Mouse (Mus musculus) CH12.LX (cell line): ENCODE measurements around the gene Asz1. TPM values are rescaled to one million over a fixed set of nuclear protein-coding genes. Genes with fewer than 3 reads are reported as not detected.

Experiments
- DNase-seq: peaks from one replicate; pipeline ENCODE4 v3.0.0-alpha.2; 2013; ENCODE audit errors: extremely low read depth
- H3K27ac ChIP-seq: 2 replicates; pipeline ENCODE4 v1.5.1; 2012; ENCODE audit warnings: low read depth, mild to moderate bottlenecking, control low read depth, moderate library complexity; ENCODE audit not compliant: insufficient read depth
- H3K27me3 ChIP-seq: replicated peaks from 2 replicates; pipeline ENCODE3; 2012; ENCODE audit warnings: inconsistent platforms
- H3K36me3 ChIP-seq, 2 experiments: replicated peaks in 1 of 2; 2 replicates each; pipeline versions ENCODE3 to v1.6.1; 2012; ENCODE audit warnings: inconsistent platforms in 1 of 2, low read length in 1 of 2, mild to moderate bottlenecking in 1 of 2, mixed read lengths in 1 of 2, moderate library complexity in 1 of 2; ENCODE audit not compliant: control insufficient read depth in 1 of 2, insufficient read depth in 1 of 2
- H3K4me1 ChIP-seq, 2 experiments: 2 replicates each; pipeline ENCODE4 v1.6.1; 2012; ENCODE audit warnings: inconsistent platforms in 1 of 2, moderate library complexity in 1 of 2; ENCODE audit not compliant: insufficient read depth in 2 of 2, control insufficient read depth in 1 of 2
- H3K4me2 ChIP-seq: 2 replicates; pipeline ENCODE4 v1.6.1; 2012; ENCODE audit warnings: low read depth, mild to moderate bottlenecking, control low read depth; ENCODE audit not compliant: poor library complexity, insufficient read depth, severe bottlenecking
- H3K4me3 ChIP-seq, 3 experiments: fragments of 150-350 bp in 1 of 3; sonication (generic) in 1 of 3; replicated peaks in 1 of 3; 2 replicates each; pipeline versions ENCODE3 to v1.5.1; 2011 to 2012; ENCODE audit warnings: low read depth in 2 of 3, low read length in 2 of 3, mild to moderate bottlenecking in 2 of 3, moderate library complexity in 2 of 3, control low read depth in 1 of 3, improper control_type of control experiment in 1 of 3, inconsistent platforms in 1 of 3, mixed read lengths in 1 of 3; ENCODE audit not compliant: poor library complexity in 1 of 3
- H3K79me2 ChIP-seq: replicated peaks from 2 replicates; pipeline ENCODE4 v1.6.1; 2012; ENCODE audit warnings: mild to moderate bottlenecking, moderate library complexity; ENCODE audit not compliant: control insufficient read depth, poor library complexity, insufficient read depth, severe bottlenecking; ENCODE audit errors: extremely low read depth
- H3K9ac ChIP-seq: 2 replicates; pipeline ENCODE4 v1.6.1; 2012; ENCODE audit warnings: low read depth, mild to moderate bottlenecking, control low read depth, moderate library complexity; ENCODE audit not compliant: insufficient read depth
- H3K9me3 ChIP-seq: replicated peaks from 2 replicates; pipeline ENCODE3; 2012; ENCODE audit warnings: low read length, inconsistent platforms, mixed read lengths
- BHLHE40 ChIP-seq: IDR thresholded peaks from 2 replicates; pipeline ENCODE4 v1.6.1; 2011; ENCODE audit warnings: mild to moderate bottlenecking, low read depth, low read length, improper control_type of control experiment
- CHD2 ChIP-seq: IDR thresholded peaks from 2 replicates; pipeline ENCODE4 v1.6.1; 2011; ENCODE audit warnings: low read length, improper control_type of control experiment
- CTCF ChIP-seq, 2 experiments: IDR thresholded peaks in 1 of 2; conservative IDR thresholded peaks in 1 of 2; 2 replicates each; pipeline ENCODE4 v1.5.1; 2011 to 2012; ENCODE audit warnings: low read depth in 2 of 2, low read length in 2 of 2, improper control_type of control experiment in 1 of 2, inconsistent platforms in 1 of 2, mild to moderate bottlenecking in 1 of 2, moderate library complexity in 1 of 2
- E2F4 ChIP-seq: IDR thresholded peaks from 2 replicates; pipeline ENCODE4 v1.6.1; 2011; ENCODE audit warnings: low read depth, low read length, improper control_type of control experiment; ENCODE audit not compliant: insufficient replicate concordance
- ELF1 ChIP-seq: IDR thresholded peaks from 2 replicates; pipeline ENCODE4 v1.6.1; 2014; ENCODE audit warnings: low read depth, mild to moderate bottlenecking, inconsistent platforms, low read length, improper control_type of control experiment
- EP300 ChIP-seq: IDR thresholded peaks from 2 replicates; pipeline ENCODE4 v1.6.1; 2011; ENCODE audit warnings: low read length, improper control_type of control experiment
- ETS1 ChIP-seq: conservative IDR thresholded peaks from 2 replicates; pipeline ENCODE4 v1.6.1; 2012; ENCODE audit warnings: low read depth, mild to moderate bottlenecking, inconsistent platforms, low read length, improper control_type of control experiment, moderate library complexity
- GABPA ChIP-seq: IDR thresholded peaks from 2 replicates; pipeline ENCODE4 v1.6.1; 2012; ENCODE audit warnings: low read depth, low read length, improper control_type of control experiment, inconsistent platforms; ENCODE audit not compliant: insufficient replicate concordance
- HCFC1 ChIP-seq: IDR thresholded peaks from 2 replicates; pipeline ENCODE4 v1.6.1; 2012; ENCODE audit warnings: low read depth, mild to moderate bottlenecking, inconsistent platforms, low read length, improper control_type of control experiment
- JUND ChIP-seq: conservative IDR thresholded peaks from 2 replicates; pipeline ENCODE4 v1.6.1; 2011; ENCODE audit warnings: low read depth, low read length, improper control_type of control experiment
- KAT2A ChIP-seq: IDR thresholded peaks from 2 replicates; pipeline ENCODE4 v1.6.1; 2012; ENCODE audit warnings: low read length, improper control_type of control experiment, inconsistent platforms; ENCODE audit not compliant: insufficient replicate concordance
- MYC ChIP-seq: IDR thresholded peaks from 2 replicates; pipeline ENCODE4 v1.6.1; 2011; ENCODE audit warnings: low read depth, mild to moderate bottlenecking, improper control_type of control experiment, low read length
- NRF1 ChIP-seq: IDR thresholded peaks from 2 replicates; pipeline ENCODE4 v1.6.1; 2014; ENCODE audit warnings: low read depth, mild to moderate bottlenecking, inconsistent platforms, low read length, improper control_type of control experiment, moderate library complexity
- RAD21 ChIP-seq: IDR thresholded peaks from 2 replicates; pipeline ENCODE4 v1.6.1; 2011; ENCODE audit warnings: low read depth, mild to moderate bottlenecking, low read length, improper control_type of control experiment, moderate library complexity
- RCOR1 ChIP-seq: conservative IDR thresholded peaks from 2 replicates; pipeline ENCODE4 v1.6.1; 2012; ENCODE audit warnings: low read depth, mild to moderate bottlenecking, inconsistent platforms, low read length, improper control_type of control experiment
- SIN3A ChIP-seq: IDR thresholded peaks from 2 replicates; pipeline ENCODE4 v1.6.1; 2012; ENCODE audit warnings: low read length, improper control_type of control experiment, inconsistent platforms
- TBP ChIP-seq: conservative IDR thresholded peaks from 2 replicates; pipeline ENCODE4 v1.6.1; 2011; ENCODE audit warnings: low read depth, low read length, improper control_type of control experiment
- ZKSCAN1 ChIP-seq: IDR thresholded peaks from 2 replicates; pipeline ENCODE4 v1.6.1; 2012; ENCODE audit warnings: low read depth, inconsistent platforms, low read length, improper control_type of control experiment, borderline replicate concordance
- ZNF384 ChIP-seq: IDR thresholded peaks from 2 replicates; pipeline ENCODE4 v1.6.1; 2012; ENCODE audit warnings: low read depth, low read length, improper control_type of control experiment, inconsistent platforms
- dilution Hi-C: fragments of 300-500 bp; cut with MboI; formaldehyde crosslinking; loops from 2 replicates; pipeline ENCODE4 v1.14.3; 2020; ENCODE audit warnings: low sequenced_read_pairs; ENCODE audit not compliant: extremely low pct_unique_long_range_greater_than_20kb, extremely low pct_ligation_motif_present
- in situ Hi-C: fragments of 300-500 bp; cut with MboI; formaldehyde crosslinking; loops from 3 replicates; pipeline ENCODE4 v1.14.3; 2019; ENCODE audit warnings: low sequenced_read_pairs, low pct_ligation_motif_present, low pct_unique_long_range_greater_than_20kb, mixed read lengths
- polyA plus RNA-seq: library from polyadenylated mRNA; unstranded; fragments of >175 nt; gene quantifications from 2 replicates; pipeline ENCODE4 v1.2.1, GENCODE M21; 2012; ENCODE audit warnings: low read depth; ENCODE audit not compliant: insufficient read length
- total RNA-seq, 2 experiments: library from RNA; depleted of rRNA; stranded (reverse); fragments of 300-350 nt in 1 of 2; fragments of >200 nt in 1 of 2; gene quantifications; 2 replicates each; pipeline ENCODE4 v1.2.3; 2012 to 2014

Asz1 gene
- total RNA-seq (2012; rRNA removed) (not detected in 2 replicates), total RNA-seq (2014; rRNA removed) (not detected in 2 replicates), polyA plus RNA-seq (not detected in 2 replicates)

- no peaks in the 10 kb centered on the region for H3K27me3 ChIP-seq
- H3K36me3 ChIP-seq: no peaks in the 10 kb centered on the region
- in situ Hi-C loops: no loop called here
- H3K79me2 ChIP-seq: no peaks in the 10 kb centered on the region
- H3K27ac ChIP-seq: no peak within 1 kb of the TSS
- DNase-seq: no peak
- H3K9ac ChIP-seq: no peak within 1 kb of the TSS
- H3K4me2 ChIP-seq: no peak within 1 kb of the TSS
- H3K9me3 ChIP-seq: no peaks in the 10 kb centered on the region
- TF ChIP-seq ZNF384 (no peak), TBP (no peak), SIN3A (no peak), ELF1 (no peak), EP300 (no peak), ETS1 (no peak), RAD21 (no peak), HCFC1 (no peak)
- TF ChIP-seq, all 38 proteins: peak for 0
- dilution Hi-C loops: no loop called here
- Histone ChIP-seq H3K4me3 (no peak within 1 kb of the TSS), H3K4me1 (no peaks in the 10 kb centered on the region)
These were observed at the start of gene Asz1 for GRCm38 (mm10) chr6:18108934-18109333. Asz1 (minus strand) TSS chr6:18109061.

- no peaks in the 10 kb centered on the region for H3K9me3 ChIP-seq
- dilution Hi-C loops: no loop called here
- H3K27me3 ChIP-seq: no peaks in the 10 kb centered on the region
- no peak overlapping the region for H3K27ac ChIP-seq
- no peak for TF ChIP-seq RAD21
- no peak for TF ChIP-seq MYC
- no peak for TF ChIP-seq KAT2A
- TF ChIP-seq GABPA: no peak
- no peak for TF ChIP-seq ZKSCAN1
- TF ChIP-seq CHD2: no peak
- no peak for TF ChIP-seq EP300
- no peak for TF ChIP-seq RCOR1
- TF ChIP-seq CTCF (conservative IDR thresholded peaks at IDR 0.05 in 1 of 2, IDR thresholded peaks at IDR 0.05 in 1 of 2; ENCODE audit: low read depth in 2 of 2, low read length in 2 of 2): no peak
- no peak for TF ChIP-seq BHLHE40
- no peak for TF ChIP-seq JUND
- TF ChIP-seq NRF1: no peak
- no peak for TF ChIP-seq E2F4
- TF ChIP-seq TBP: no peak
- DNase-seq: no peak
- in situ Hi-C loops: no loop called here
- peaks cover 0 to 4% of the 10 kb centered on the region in 2 experiments; a peak in 1 of 4 replicates for H3K4me1 ChIP-seq
- H3K4me3 ChIP-seq: no peak overlapping the region
- H3K79me2 ChIP-seq: no peaks in the 10 kb centered on the region
- no peaks in the 10 kb centered on the region for H3K36me3 ChIP-seq
- H3K9ac ChIP-seq: no peak overlapping the region
- no peak overlapping the region for H3K4me2 ChIP-seq
These were observed 44.2 kb upstream of the Asz1 start for GRCm38 (mm10) chr6:18153031-18153430.
